Mouse (Mus musculus) left cerebral cortex, postnatal 36 days (tissue): ENCODE measurements around the gene Lpp. TPM values are rescaled to one million over a fixed set of nuclear protein-coding genes. Genes with fewer than 3 reads are reported as not detected.
A peak's percentile ranks its signal among the peaks of the same experiment; 100 is the strongest.
"Not testable (repeated sequence)": the region's sequence is repeated elsewhere in the genome, so short reads cannot be mapped to it uniquely, and the experiment has no call there.

Source experiments
- DNase-seq, 2 experiments: peaks; one replicate each; pipeline ENCODE4 v3.0.0; 2021 to 2022; ENCODE audit warnings: low spot score in 2 of 2, mixed read lengths in 1 of 2
- intact Hi-C: fragments of 180-260 bp; cut with DNase I; formaldehyde crosslinking; loops from one replicate; pipeline ENCODE4 v1.15.1; 2025
- total RNA-seq, 2 experiments: library from RNA; stranded (reverse); gene quantifications; 2 replicates each; pipeline ENCODE4 v1.2.3; 2021

Lpp gene
- total RNA-seq, 2 experiments from 2014 or later: 4.4 to 7.8 TPM

- intact Hi-C loops: loop anchor here (10.0 kb wide), 1 partner anchor 288 kb away; no protein-coding TSS in a partner anchor
- peak in 1 of 2 experiments; percentile 23 for DNase-seq
These were observed 573.2 kb downstream of the Lpp start for GRCm38 (mm10) chr16:24966460-24966859.

GRCm38 (mm10) chr16:24973009-24973631 is 579.8 kb downstream of the Lpp start:
- no peak for DNase-seq
- intact Hi-C loops: no loop called here

GRCm38 (mm10) chr16:24977771-24978170 is 584.5 kb downstream of the Lpp start:
- intact Hi-C loops: no loop called here
- DNase-seq: no peak

- no peak for DNase-seq
- intact Hi-C loops: no loop called here
These were observed 584.9 kb downstream of the Lpp start for GRCm38 (mm10) chr16:24978226-24978625.

- intact Hi-C loops: no loop called here
- DNase-seq: no peak
These were observed 586.1 kb downstream of the Lpp start for GRCm38 (mm10) chr16:24979391-24979790.

- no peak for DNase-seq
- intact Hi-C loops: loop anchor here (10.0 kb wide), 1 partner anchor 998 kb away; the partner anchor contains the start of genes Bcl6 and Gm37419
These were observed 589.5 kb downstream of the Lpp start for GRCm38 (mm10) chr16:24982828-24983227.

GRCm38 (mm10) chr16:24990331-24990730 is 597.0 kb downstream of the Lpp start:
- intact Hi-C loops: no loop called here
- DNase-seq: peak in 1 of 2 experiments; percentile 7

GRCm38 (mm10) chr16:24991059-24991541 is 597.8 kb downstream of the Lpp start:
- intact Hi-C loops: no loop called here
- peak; percentile 57 to 70 for DNase-seq

GRCm38 (mm10) chr16:24991995-24992394 is 598.7 kb downstream of the Lpp start:
- no peak for DNase-seq
- intact Hi-C loops: no loop called here

- intact Hi-C loops: no loop called here
- DNase-seq: no peak
These were observed 599.2 kb downstream of the Lpp start for GRCm38 (mm10) chr16:24992494-24992893.

- DNase-seq: no peak
- intact Hi-C loops: no loop called here
These were observed 617.9 kb downstream of the Lpp start for GRCm38 (mm10) chr16:25010980-25011877.

- no peak for DNase-seq
- intact Hi-C loops: no loop called here
These were observed 619.6 kb downstream of the Lpp start for GRCm38 (mm10) chr16:25012938-25013337.

GRCm38 (mm10) chr16:25016261-25016836 is 623.0 kb downstream of the Lpp start:
- intact Hi-C loops: loop anchor here (1.0 kb wide), 1 partner anchor 43 kb away; no protein-coding TSS in a partner anchor
- peak; percentile 62 to 69 for DNase-seq

GRCm38 (mm10) chr16:25017046-25017445 is 623.7 kb downstream of the Lpp start:
- intact Hi-C loops: no loop called here
- DNase-seq: no peak

- intact Hi-C loops, DNase-seq: not testable (repeated sequence)
These were observed 628.5 kb downstream of the Lpp start for GRCm38 (mm10) chr16:25021743-25022359.

- DNase-seq: no peak
- intact Hi-C loops: no loop called here
These were observed 631.3 kb downstream of the Lpp start for GRCm38 (mm10) chr16:25024591-25024990.

GRCm38 (mm10) chr16:25026191-25026590 is 632.9 kb downstream of the Lpp start:
- intact Hi-C loops: no loop called here
- DNase-seq: no peak

GRCm38 (mm10) chr16:25029548-25029947 is 636.2 kb downstream of the Lpp start:
- DNase-seq: no peak
- intact Hi-C loops: no loop called here

GRCm38 (mm10) chr16:25037361-25037760 is 644.1 kb downstream of the Lpp start:
- no peak for DNase-seq
- intact Hi-C loops: no loop called here

- intact Hi-C loops: no loop called here
These were observed 645.2 kb downstream of the Lpp start for GRCm38 (mm10) chr16:25038529-25038928.

More at GRCm38 (mm10) chr16:25038529-25038928, 645.2 kb downstream of the Lpp start:
- no peak for DNase-seq
